Mouse (Mus musculus) adrenal gland, adult 18-20 months (tissue): Measurements from ENCODE around the gene Fbxl19. TPM values are rescaled to one million over a fixed set of nuclear protein-coding genes. Genes with fewer than 3 reads are reported as not detected.
A peak's percentile ranks its signal among the peaks of the same experiment; 100 is the strongest.

Experiments used
- DNase-seq, 2 experiments: peaks; one replicate each; pipeline ENCODE4 v3.0.0; 2021 to 2022; ENCODE audit warnings: low spot score in 2 of 2
- microRNA-seq, 2 experiments: library from miRNA; unstranded; fragments of <30 nt; microRNA quantifications; one replicate each; pipeline ENCODE4 v1.2.0; 2021; ENCODE audit warnings: borderline number of aligned reads in 2 of 2
- total RNA-seq, 2 experiments: library from RNA; stranded (reverse); gene quantifications; 1 replicate in 1 of 2; 2 replicates in 1 of 2; pipeline ENCODE4 v1.2.3; 2021

Gene Fbxl19
- total RNA-seq, 2 experiments from 2014 or later, result 10.7 to 14.4 TPM

GRCm38 (mm10) chr7:127799738-127800137, 55.4 kb downstream of the Fbxl19 start:
- DNase-seq, result no peak

- DNase-seq, result peak; percentile 92 to 96
Observed at GRCm38 (mm10) chr7:127800435-127801009, 56.2 kb downstream of the Fbxl19 start, which contains the start of gene Hsd3b7. TSS of gene Hsd3b7 (plus strand) at chr7:127800604.

- DNase-seq, result no peak
Observed at GRCm38 (mm10) chr7:127801010-127801621, 56.8 kb downstream of the Fbxl19 start.

- no peak for DNase-seq
Observed at GRCm38 (mm10) chr7:127802313-127802712, 58.0 kb downstream of the Fbxl19 start.

GRCm38 (mm10) chr7:127808821-127809220, 64.5 kb downstream of the Fbxl19 start:
- DNase-seq, result no peak

- DNase-seq, result no peak
Observed at GRCm38 (mm10) chr7:127809846-127810245, 65.5 kb downstream of the Fbxl19 start.

- no peak for DNase-seq
Observed at GRCm38 (mm10) chr7:127810650-127811049, 66.3 kb downstream of the Fbxl19 start.

GRCm38 (mm10) chr7:127811240-127811639, 66.9 kb downstream of the Fbxl19 start:
- no peak for DNase-seq

GRCm38 (mm10) chr7:127812292-127812691, 67.9 kb downstream of the Fbxl19 start:
- DNase-seq, result no peak

GRCm38 (mm10) chr7:127813821-127814220, 69.5 kb downstream of the Fbxl19 start:
- DNase-seq, result no peak

GRCm38 (mm10) chr7:127814241-127814921, 70.0 kb downstream of the Fbxl19 start:
- DNase-seq, result peak in 1 of 2 experiments; percentile 61

GRCm38 (mm10) chr7:127815116-127815665, 70.8 kb downstream of the Fbxl19 start:
- no peak for DNase-seq

GRCm38 (mm10) chr7:127815954-127816821, 71.8 kb downstream of the Fbxl19 start:
- DNase-seq, result no peak

GRCm38 (mm10) chr7:127817053-127817452, 72.7 kb downstream of the Fbxl19 start:
- DNase-seq, result no peak

GRCm38 (mm10) chr7:127817776-127818175, 73.4 kb downstream of the Fbxl19 start:
- no peak for DNase-seq

Small RNA genes within 50 kb of the gene (microRNA-seq; reads per million reads assigned to microRNA genes)
- 0 reads per million in 2 experiments for gene Mir762

Other genes starting within 250 kb of the Fbxl19 start
- 10 to 100 TPM; 71.7 to 78.8 TPM for gene Srcap, start 232.6 kb upstream of the Fbxl19 start, total RNA-seq
- 10 to 100 TPM; 18.3 to 21.1 TPM for gene Gm42715, start 225.0 kb upstream of the Fbxl19 start, total RNA-seq
- not detected for gene Tmem265, start 183.2 kb upstream of the Fbxl19 start, total RNA-seq
- 10 to 100 TPM; 37.1 to 38.0 TPM for gene Phkg2, start 171.2 kb upstream of the Fbxl19 start, total RNA-seq
- gene Ccdc189, start 155.9 kb upstream of the Fbxl19 start, total RNA-seq, result 1 to 10 TPM; 8.4 to 8.5 TPM
- gene Rnf40, start 155.8 kb upstream of the Fbxl19 start, total RNA-seq, result 10 to 100 TPM; 54.1 to 64.1 TPM
- gene Zfp629, start 128.7 kb upstream of the Fbxl19 start, total RNA-seq, result 10 to 100 TPM; 16.4 to 16.5 TPM
- gene Bcl7c, start 35.6 kb upstream of the Fbxl19 start, total RNA-seq, result 10 to 100 TPM; 53.4 to 88.2 TPM
- gene Ctf1, start 31.8 kb upstream of the Fbxl19 start, total RNA-seq, result 1 to 10 TPM; 3.3 to 4.8 TPM
- gene Ctf2, start 12.4 kb upstream of the Fbxl19 start, total RNA-seq, result not detected
- 10 to 100 TPM; 28.5 to 30.7 TPM for gene Orai3, start 25.3 kb downstream of the Fbxl19 start, total RNA-seq
- gene Setd1a, start 32.1 kb downstream of the Fbxl19 start, total RNA-seq, result 10 to 100 TPM; 30.3 to 40.4 TPM
- 1 to 10 TPM; 2.4 to 3.0 TPM for gene Gm49388, start 41.1 kb downstream of the Fbxl19 start, total RNA-seq
- 10 to 100 TPM; 31.5 to 40.4 TPM for gene Hsd3b7, start 56.1 kb downstream of the Fbxl19 start, total RNA-seq
- 100 to 1,000 TPM in 1 of 2 experiments, 10 to 100 TPM in 1; 99.2 to 104 TPM for gene Stx4a, start 79.8 kb downstream of the Fbxl19 start, total RNA-seq
- 1 to 10 TPM; 4.2 to 5.6 TPM for gene Stx1b, start 80.0 kb downstream of the Fbxl19 start, total RNA-seq
- 10 to 100 TPM; 31.1 to 36.6 TPM for gene Zfp646, start 131.7 kb downstream of the Fbxl19 start, total RNA-seq
- 1 to 10 TPM; 8.3 to 9.5 TPM for gene Zfp668, start 132.3 kb downstream of the Fbxl19 start, total RNA-seq
- gene Prss53, start 146.4 kb downstream of the Fbxl19 start, total RNA-seq, result 1 to 10 TPM; 1.2 to 1.9 TPM
- gene Gm21974, start 150.9 kb downstream of the Fbxl19 start, total RNA-seq, result not detected
- gene Vkorc1, start 151.1 kb downstream of the Fbxl19 start, total RNA-seq, result 10 to 100 TPM; 67.2 to 67.4 TPM
- 100 to 1,000 TPM in 1 of 2 experiments, 10 to 100 TPM in 1; 97.1 to 109 TPM for gene Bckdk, start 159.5 kb downstream of the Fbxl19 start, total RNA-seq
- 10 to 100 TPM; 27.1 to 30.2 TPM for gene Kat8, start 168.0 kb downstream of the Fbxl19 start, total RNA-seq
- gene Prss8, start 185.6 kb downstream of the Fbxl19 start, total RNA-seq, result under 1 TPM in 1 of 2 experiments, not detected in 1; 0.23 TPM
- gene Prss36, start 202.2 kb downstream of the Fbxl19 start, total RNA-seq, result 10 to 100 TPM in 1 of 2 experiments, 1 to 10 TPM in 1; 6.2 to 11.4 TPM
- gene Fus, start 222.9 kb downstream of the Fbxl19 start, total RNA-seq, result 100 to 1,000 TPM; 150 to 153 TPM
- 1 to 10 TPM in 1 of 2 experiments, under 1 TPM in 1; 0.83 to 3.7 TPM for gene Pycard, start 249.3 kb downstream of the Fbxl19 start, total RNA-seq